Mouse (Mus musculus): ENCODE measurements around the gene Cmklr1.

DNA sequence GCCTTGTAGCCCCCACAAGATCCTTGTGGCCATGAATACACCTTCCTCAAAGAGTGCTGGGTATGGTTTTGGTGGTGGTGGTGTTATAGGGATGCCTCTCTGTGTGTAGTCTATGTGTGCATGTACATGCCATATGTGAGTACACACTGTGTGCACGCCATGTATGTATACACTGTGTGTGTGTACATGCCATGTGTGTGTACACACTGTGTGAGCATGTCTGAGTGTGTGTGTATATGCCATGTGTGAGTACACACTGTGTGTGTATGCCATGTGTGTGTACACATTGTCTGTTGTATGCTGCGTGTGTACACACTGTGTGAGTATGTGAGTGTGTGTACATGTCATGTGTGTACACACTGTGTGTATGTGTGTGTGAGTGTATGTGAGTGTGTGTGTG lies 40.6 kb upstream of the Cmklr1 start:
- TF ChIP-seq POLR2A (IDR thresholded peaks at IDR 0.05; ENCODE audit: control insufficient read depth, extremely low read depth, insufficient read depth, low read length, poor library complexity) (no peak), CTCF (IDR thresholded peaks at IDR 0.05; ENCODE audit: borderline replicate concordance, control insufficient read depth, extremely low read depth, insufficient read depth, low read length, poor library complexity) (no peak)
